Mouse (Mus musculus) cerebellum, adult (tissue): Measurements from ENCODE around the gene Zdhhc7.

ENCODE experiments used
- ATAC-seq: cut with Nextera tagmentation; 2 replicates; pipeline ENCODE4 v1.9.2; 2017; ENCODE audit warnings: mild to moderate bottlenecking, moderate library complexity, mixed read lengths; ENCODE audit not compliant: insufficient number of reproducible peaks, low FRiP score, low TSS enrichment

The Zdhhc7 gene

GRCm38 (mm10) chr8:120101068-120101972 lies at the start of gene Zdhhc7:
Gene Zdhhc7, minus strand, starts transcription at chr8:120101482.
- ATAC-seq, result peak; percentile 64

GRCm38 (mm10) chr8:120150028-120150427 lies 48.7 kb upstream of the Zdhhc7 start:
- ATAC-seq, result no peak

DNA sequence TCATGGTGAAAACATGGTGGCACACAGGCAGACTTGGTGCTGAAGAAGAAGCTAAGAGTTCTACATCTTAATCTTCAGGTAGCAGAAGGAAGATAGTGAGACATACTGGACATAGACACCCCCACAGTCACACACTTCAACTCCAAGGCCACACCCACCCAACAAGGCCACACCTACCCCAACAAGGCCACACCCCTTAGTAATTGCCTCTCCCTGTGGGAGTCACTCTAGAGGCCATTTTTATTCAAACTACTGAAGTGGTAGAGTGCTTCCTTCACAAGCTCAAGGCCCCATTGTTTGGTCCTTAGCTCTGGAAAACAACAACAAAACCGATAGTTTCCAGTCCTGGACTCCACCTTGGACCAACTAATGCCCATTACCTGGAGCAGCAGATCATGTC lies 44.8 kb upstream of the Zdhhc7 start:
- ATAC-seq, result no peak

- ATAC-seq, result peak; percentile 41; the same call in 1 of the 2 replicates
Measured at GRCm38 (mm10) chr8:120144652-120145301, 43.5 kb upstream of the Zdhhc7 start.

GRCm38 (mm10) chr8:120143911-120144651 lies 42.8 kb upstream of the Zdhhc7 start:
- 0 out of 2 replicates have a peak, but pooled peaks have one; percentile 2 for ATAC-seq

GRCm38 (mm10) chr8:120140769-120141168 lies 39.5 kb upstream of the Zdhhc7 start:
- ATAC-seq, result no peak

- ATAC-seq, result no peak
Measured at GRCm38 (mm10) chr8:120138958-120139357, 37.7 kb upstream of the Zdhhc7 start.

DNA sequence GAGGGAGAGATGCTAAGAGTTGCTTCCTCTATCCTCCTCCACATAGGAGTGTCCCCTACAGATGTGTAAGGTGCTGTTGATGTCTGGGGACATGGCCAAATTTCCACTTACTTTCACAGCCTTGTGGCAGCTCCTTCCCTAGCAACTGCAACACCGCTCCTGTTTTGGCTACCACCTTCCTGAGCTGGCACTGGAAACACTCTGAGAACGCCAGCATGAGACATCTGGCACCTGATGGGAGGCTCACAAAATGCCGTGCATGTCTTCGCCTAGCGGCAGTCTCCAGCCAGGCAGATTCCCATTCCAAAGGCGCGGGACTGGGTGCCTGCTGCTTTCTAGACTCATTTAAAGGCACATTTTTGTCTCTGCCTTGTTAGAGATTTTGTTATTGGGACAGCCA lies 35.3 kb upstream of the Zdhhc7 start:
- no peak for ATAC-seq

GRCm38 (mm10) chr8:120135687-120136086 lies 34.4 kb upstream of the Zdhhc7 start:
- no peak for ATAC-seq

GRCm38 (mm10) chr8:120133169-120133568 lies 31.9 kb upstream of the Zdhhc7 start:
- peak; percentile 82 for ATAC-seq

GRCm38 (mm10) chr8:120131158-120131557 lies 29.9 kb upstream of the Zdhhc7 start:
- no peak for ATAC-seq

DNA sequence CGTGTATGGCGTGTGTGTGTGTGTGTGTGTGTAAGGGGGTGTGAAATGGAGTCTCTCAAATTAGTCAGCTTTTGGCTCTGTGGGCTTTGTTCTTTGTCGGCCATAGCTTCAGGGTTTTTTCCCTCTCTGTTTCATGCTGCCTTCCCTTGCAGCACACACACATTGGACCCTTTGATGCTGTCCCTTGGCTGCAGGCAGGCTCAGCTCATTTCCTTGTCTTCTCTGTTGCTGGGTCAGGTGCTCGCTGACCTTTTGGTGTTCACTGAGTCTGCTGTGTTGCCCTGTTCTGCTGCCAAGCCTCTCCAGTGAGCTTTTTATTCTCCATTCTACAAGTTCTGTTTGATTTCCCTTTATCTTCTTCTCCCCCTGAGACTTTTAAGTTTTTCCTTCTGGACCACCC lies 28.3 kb upstream of the Zdhhc7 start:
- no peak for ATAC-seq

- ATAC-seq, result no peak
Measured at GRCm38 (mm10) chr8:120126357-120127161, 25.3 kb upstream of the Zdhhc7 start.

GRCm38 (mm10) chr8:120124836-120125389 lies 23.6 kb upstream of the Zdhhc7 start:
- no peak for ATAC-seq

DNA sequence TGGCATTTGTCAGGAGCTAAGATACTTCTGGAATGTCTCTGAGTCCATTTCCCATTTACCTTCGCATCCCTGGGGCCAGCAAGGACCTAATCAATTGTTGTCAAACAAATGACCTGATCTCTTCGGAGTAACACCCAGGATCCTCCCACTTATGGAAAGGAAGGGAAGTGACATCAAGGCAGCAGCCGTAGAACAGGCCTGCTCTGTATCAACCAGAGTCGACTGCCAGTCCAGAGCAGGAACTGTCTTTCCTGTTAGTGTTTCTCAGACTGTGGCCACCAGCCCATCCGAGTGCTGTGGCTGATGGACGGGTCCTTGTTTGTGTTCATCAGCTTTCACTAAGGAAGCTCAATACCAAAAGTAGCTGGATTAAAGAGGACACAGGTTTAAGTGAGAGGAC lies 23.0 kb upstream of the Zdhhc7 start:
- no peak for ATAC-seq

GRCm38 (mm10) chr8:120120951-120121350 lies 19.7 kb upstream of the Zdhhc7 start:
- no peak for ATAC-seq

- ATAC-seq, result no peak
Measured at GRCm38 (mm10) chr8:120119931-120120330, 18.6 kb upstream of the Zdhhc7 start.

DNA sequence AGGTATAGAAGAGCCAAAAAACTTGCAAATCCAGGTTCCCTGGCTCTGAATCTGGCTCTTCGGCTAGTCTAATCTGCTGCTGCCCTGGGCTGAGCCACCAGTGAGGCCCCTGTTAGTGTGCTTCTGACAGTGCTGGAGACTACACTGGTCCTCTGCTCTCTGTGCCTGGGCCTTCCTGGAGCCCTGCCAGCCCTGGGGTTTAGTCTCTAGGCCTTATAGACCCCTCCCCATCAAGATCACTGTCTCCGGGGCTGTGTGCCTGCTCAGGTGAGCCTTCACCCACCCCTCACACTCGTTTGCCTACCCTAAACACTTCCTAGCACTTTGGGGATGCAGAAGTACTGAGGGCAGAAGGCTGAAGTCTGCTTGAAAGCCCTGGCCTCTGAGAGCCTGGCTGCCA lies 18.1 kb upstream of the Zdhhc7 start:
- ATAC-seq, result no peak

DNA sequence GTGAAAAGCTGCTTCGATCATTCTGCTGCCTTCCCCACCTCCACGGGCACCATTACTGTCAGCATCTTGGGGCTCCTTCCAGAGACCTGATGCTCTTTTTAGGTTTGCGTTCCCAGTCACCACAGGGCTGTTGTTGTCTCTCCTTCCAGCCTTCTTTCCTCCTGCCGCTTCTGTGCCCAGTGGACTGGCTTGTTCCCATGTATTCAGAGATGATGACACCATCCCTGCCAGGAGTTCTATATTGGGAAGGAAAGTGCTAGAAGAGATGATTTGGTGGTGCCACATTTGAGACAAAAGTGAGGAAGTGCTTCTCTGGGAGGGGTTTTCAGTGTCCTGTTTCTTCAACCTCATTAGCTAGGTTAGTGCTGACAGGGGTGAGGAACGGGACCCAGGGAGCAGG lies 17.6 kb upstream of the Zdhhc7 start:
- no peak for ATAC-seq

DNA sequence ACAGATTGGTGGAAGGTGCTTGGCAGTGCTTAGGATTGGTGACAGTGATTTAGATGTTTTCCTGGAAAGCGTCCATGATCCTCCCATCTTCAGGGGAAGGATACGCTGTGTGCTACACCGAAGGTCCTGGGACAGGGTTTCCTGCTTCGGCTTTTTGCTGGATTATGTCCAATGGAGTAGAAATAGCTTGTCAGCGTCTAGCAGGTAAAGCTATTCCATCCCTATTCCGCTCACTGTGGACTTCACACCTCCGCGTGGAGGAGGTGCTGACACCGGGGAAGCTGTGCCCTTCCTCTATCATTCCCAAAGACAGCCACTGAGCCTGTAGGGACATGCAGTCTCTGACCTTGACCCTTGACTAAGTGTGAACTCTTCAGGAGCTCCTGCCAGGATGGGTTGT lies 16.9 kb upstream of the Zdhhc7 start:
- ATAC-seq, result no peak
